Comparison of ENCODE assay signal across 9 mouse cellular contexts in the genomic region with DNA sequence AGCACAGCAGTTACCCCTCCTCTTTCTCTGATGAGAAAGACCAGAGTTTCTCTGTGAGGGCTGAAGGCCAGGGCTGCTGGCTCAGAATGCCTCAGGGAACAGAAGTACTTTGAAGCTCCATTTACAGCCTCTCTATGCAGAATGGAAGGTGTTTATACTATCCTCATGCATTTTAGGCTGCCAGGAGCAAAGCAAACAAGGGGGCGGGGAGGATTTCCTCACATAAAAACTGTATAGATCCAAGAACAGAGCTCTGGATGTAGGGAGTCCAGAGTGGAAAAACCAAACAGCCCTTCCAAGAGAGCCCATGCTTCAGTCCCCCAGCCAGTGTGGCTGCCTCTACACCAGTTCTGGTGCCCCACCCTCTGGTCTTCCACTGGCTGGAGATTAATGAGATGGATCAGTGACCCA.
DNase-seq lines count a peak whose midpoint lies in the region; ATAC-seq and TF ChIP-seq lines count a peak whose summit lies in the region.
"Had no signal": no experiment of that assay in that cellular context is flagged by ENCODE, and none has a peak within 500 bp of the region (broad histone marks: within the 10 kb centered on the region; RNA-seq: fewer than 3 reads in every experiment).

No protein-coding gene starts in this region.

- no peak for TF ChIP-seq CTCF in lung, adult 2 months (IDR thresholded peaks at IDR 0.05; ENCODE audit: insufficient read depth, low read length)

- no peak overlapping the region for H3K4me3 ChIP-seq in lung, embryonic 15.5 days
- H3K4me3 ChIP-seq in lung, adult 2 months (replicated peaks; ENCODE audit: extremely low read depth, low read depth, low read length): no peak overlapping the region
- no peak overlapping the region for H3K4me3 ChIP-seq in embryonic facial prominence, embryonic 13.5 days
- H3K4me3 ChIP-seq in hindbrain, embryonic 16.5 days (ENCODE audit: low read length): no peak overlapping the region
- no peak overlapping the region for H3K4me3 ChIP-seq in stomach, embryonic 15.5 days (replicated peaks)

- H3K4me2 ChIP-seq in lung, embryonic 15.5 days: no peak overlapping the region
- 0 out of 2 replicates have a peak overlapping the region, but pooled peaks have one; percentile 11 for H3K4me2 ChIP-seq in embryonic facial prominence, embryonic 13.5 days
- no peak overlapping the region for H3K4me2 ChIP-seq in hindbrain, embryonic 16.5 days (ENCODE audit: low read length)
- H3K4me2 ChIP-seq in stomach, embryonic 15.5 days: no peak overlapping the region

- no peak for TF ChIP-seq POLR2A in lung, adult 2 months (IDR thresholded peaks at IDR 0.05; ENCODE audit: borderline replicate concordance, extremely low read depth, low read depth, low read length)

- no peak for DNase-seq in lung, adult 2 months
- DNase-seq in thymus, postnatal 4 days: no peak
- no peak for DNase-seq in adipocyte (ENCODE audit: low spot score)
- DNase-seq: kidney, adult 9 months had no signal

- 0 out of 2 replicates have a peak, but pooled peaks cover 4% of the 10 kb centered on the region for H3K4me1 ChIP-seq in lung, embryonic 15.5 days
- H3K4me1 ChIP-seq in lung, adult 2 months (ENCODE audit: control insufficient read depth, insufficient read depth, low read length): no peaks in the 10 kb centered on the region
- peaks cover 12% of the 10 kb centered on the region for H3K4me1 ChIP-seq in embryonic facial prominence, embryonic 13.5 days
- H3K4me1 ChIP-seq in hindbrain, embryonic 16.5 days (ENCODE audit: control insufficient read depth, insufficient read depth, low read depth, low read length): no peaks in the 10 kb centered on the region; the same call in 1 of the 2 replicates
- peaks cover 4% of the 10 kb centered on the region; the same call in 1 of the 2 replicates for H3K4me1 ChIP-seq in stomach, embryonic 15.5 days

- whole genome bisulfite sequencing in lung, embryonic 15.5 days: 24% methylated on average over 1 of the region's 1 CpGs
- 50% methylated on average over 1 of the region's 1 CpGs for WGBS in lung, adult 2 months
- WGBS in embryonic facial prominence, embryonic 13.5 days: 33% methylated on average over 1 of the region's 1 CpGs
- 63% methylated on average over 1 of the region's 1 CpGs for WGBS in hindbrain, embryonic 16.5 days
- WGBS in stomach, embryonic 15.5 days: 11% methylated on average over 1 of the region's 1 CpGs

- H3K9ac ChIP-seq in lung, embryonic 15.5 days: no peak overlapping the region
- no peak overlapping the region; the same call in 1 of the 2 replicates for H3K9ac ChIP-seq in embryonic facial prominence, embryonic 13.5 days
- no peak overlapping the region for H3K9ac ChIP-seq in hindbrain, embryonic 16.5 days (ENCODE audit: low read depth, low read length)
- H3K9ac ChIP-seq in stomach, embryonic 15.5 days: no peak overlapping the region
- H3K9ac ChIP-seq: liver, embryonic 14.5 days had no signal

- H3K9me3 ChIP-seq in lung, embryonic 15.5 days: no peaks in the 10 kb centered on the region
- no peaks in the 10 kb centered on the region for H3K9me3 ChIP-seq in embryonic facial prominence, embryonic 13.5 days
- H3K9me3 ChIP-seq in hindbrain, embryonic 16.5 days (ENCODE audit: control insufficient read depth, low read length): no peaks in the 10 kb centered on the region
- H3K9me3 ChIP-seq in stomach, embryonic 15.5 days: no peaks in the 10 kb centered on the region

- H3K27ac ChIP-seq in lung, embryonic 15.5 days: 0 out of 2 replicates have a peak overlapping the region, but pooled peaks have one; percentile 24
- H3K27ac ChIP-seq in embryonic facial prominence, embryonic 13.5 days: peak overlapping the region; percentile 60; the same call in 1 of the 2 replicates
- no peak overlapping the region for H3K27ac ChIP-seq in hindbrain, embryonic 16.5 days (ENCODE audit: low read depth, low read length)
- 0 out of 2 replicates have a peak overlapping the region, but pooled peaks have one; percentile 48 for H3K27ac ChIP-seq in stomach, embryonic 15.5 days
- H3K27ac ChIP-seq: liver, embryonic 14.5 days had no signal

- ATAC-seq in lung, embryonic 15.5 days (ENCODE audit: borderline replicate concordance, extremely low read depth, low FRiP score, low TSS enrichment): peak; percentile 79; the same call in 1 of the 2 replicates
- ATAC-seq in embryonic facial prominence, embryonic 13.5 days (ENCODE audit: insufficient number of reproducible peaks, insufficient read depth, low FRiP score, low TSS enrichment, low read depth): peak; percentile 64; the same call in 1 of the 2 replicates
- ATAC-seq in hindbrain, embryonic 16.5 days: peak; percentile 53
- ATAC-seq in stomach, embryonic 15.5 days (ENCODE audit: insufficient read depth, low FRiP score, low read depth): peak; percentile 77; the same call in 1 of the 2 replicates

- H3K27me3 ChIP-seq in lung, embryonic 15.5 days: no peaks in the 10 kb centered on the region
- H3K27me3 ChIP-seq in embryonic facial prominence, embryonic 13.5 days: no peaks in the 10 kb centered on the region
- no peaks in the 10 kb centered on the region for H3K27me3 ChIP-seq in hindbrain, embryonic 16.5 days (replicated peaks; ENCODE audit: control insufficient read depth, insufficient read depth, low read length)
- H3K27me3 ChIP-seq in stomach, embryonic 15.5 days (replicated peaks): no peaks in the 10 kb centered on the region

- no peaks in the 10 kb centered on the region for H3K36me3 ChIP-seq in lung, embryonic 15.5 days
- no peaks in the 10 kb centered on the region for H3K36me3 ChIP-seq in embryonic facial prominence, embryonic 13.5 days
- H3K36me3 ChIP-seq in hindbrain, embryonic 16.5 days (ENCODE audit: control insufficient read depth, insufficient read depth, low read length): no peaks in the 10 kb centered on the region
- H3K36me3 ChIP-seq in stomach, embryonic 15.5 days: no peaks in the 10 kb centered on the region
